Mouse (Mus musculus): ENCODE measurements around the gene Gm30191. TPM values are rescaled to one million over a fixed set of nuclear protein-coding genes. Genes with fewer than 3 reads are reported as not detected.

Gm30191 gene
- polyA plus RNA-seq, 1 experiment from 2014 or later, result not detected

GRCm38 (mm10) chr4:134238686-134239085 is 8.0 kb upstream of the Gm30191 start:
- Histone ChIP-seq H3K4me3 (0 out of 2 replicates have a peak overlapping the region, but pooled peaks have one; percentile 28), H3K9ac (no peak overlapping the region), H3K4me2 (replicated peaks) (peak overlapping the region; percentile 42), H3K9me3 (no peaks in the 10 kb centered on the region), H3K27me3 (peaks cover 21% of the 10 kb centered on the region), H3K4me1 (peaks cover 4% of the 10 kb centered on the region; the same call in 1 of the 2 replicates), H3K27ac (no peak overlapping the region), H3K36me3 (no peaks in the 10 kb centered on the region)
- WGBS, result 14% methylated on average over 10 of the region's 10 CpGs
- ATAC-seq (ENCODE audit: insufficient number of reproducible peaks, insufficient read depth, low FRiP score, low TSS enrichment), result no peak

GRCm38 (mm10) chr4:134243516-134244250 is 3.1 kb upstream of the Gm30191 start, which contains the start of gene E130218I03Rik:
E130218I03Rik (plus strand) TSS chr4:134243662.
- H3K9me3 ChIP-seq, result no peaks in the 10 kb centered on the region
- peak within 1 kb of the TSS; percentile 93 for H3K4me2 ChIP-seq (replicated peaks)
- no peak within 1 kb of the TSS; the same call in 1 of the 2 replicates for H3K9ac ChIP-seq
- H3K36me3 ChIP-seq, result no peaks in the 10 kb centered on the region
- ATAC-seq (ENCODE audit: insufficient number of reproducible peaks, insufficient read depth, low FRiP score, low TSS enrichment), result no peak
- 82% methylated on average over 17 of the region's 17 CpGs for WGBS
- no peak within 1 kb of the TSS for H3K27ac ChIP-seq
- peaks cover 29% of the 10 kb centered on the region for H3K27me3 ChIP-seq
- peaks cover 20% of the 10 kb centered on the region for H3K4me1 ChIP-seq
- H3K4me3 ChIP-seq, result peak within 1 kb of the TSS; percentile 70

- Histone ChIP-seq H3K4me2 (replicated peaks) (peak within 1 kb of the TSS; percentile 93), H3K9me3 (no peaks in the 10 kb centered on the region), H3K36me3 (no peaks in the 10 kb centered on the region), H3K4me3 (peak within 1 kb of the TSS; percentile 70), H3K27me3 (peaks cover 41% of the 10 kb centered on the region), H3K4me1 (peaks cover 25% of the 10 kb centered on the region), H3K9ac (peak within 1 kb of the TSS; percentile 70), H3K27ac (no peak within 1 kb of the TSS)
- under 1% methylated on average over 60 of the region's 60 CpGs for WGBS
- no peak for ATAC-seq (ENCODE audit: insufficient number of reproducible peaks, insufficient read depth, low FRiP score, low TSS enrichment)
These were observed 1.4 kb upstream of the Gm30191 start, which contains the start of gene Zfp593 for GRCm38 (mm10) chr4:134245148-134245843. Zfp593 (minus strand) TSS chr4:134245592.

- Histone ChIP-seq H3K27ac (no peak overlapping the region), H3K27me3 (peaks cover 51% of the 10 kb centered on the region), H3K9ac (no peak overlapping the region), H3K36me3 (no peaks in the 10 kb centered on the region), H3K4me1 (peaks cover 32% of the 10 kb centered on the region), H3K9me3 (no peaks in the 10 kb centered on the region), H3K4me3 (no peak overlapping the region), H3K4me2 (replicated peaks) (peak overlapping the region; percentile 93; the same call in 1 of the 2 replicates)
- 36% methylated on average over 4 of the region's 4 CpGs for WGBS
- ATAC-seq (ENCODE audit: insufficient number of reproducible peaks, insufficient read depth, low FRiP score, low TSS enrichment), result no peak
These were observed 479 bp upstream of the Gm30191 start for GRCm38 (mm10) chr4:134246256-134246655.

GRCm38 (mm10) chr4:134249651-134250050 is 2.9 kb downstream of the Gm30191 start:
- Histone ChIP-seq H3K36me3 (no peaks in the 10 kb centered on the region), H3K27ac (no peak overlapping the region), H3K9me3 (no peaks in the 10 kb centered on the region), H3K4me3 (peak overlapping the region; percentile 50), H3K9ac (peak overlapping the region; percentile 48), H3K4me2 (replicated peaks) (peak overlapping the region; percentile 89), H3K27me3 (peaks cover 85% of the 10 kb centered on the region), H3K4me1 (peaks cover 53% of the 10 kb centered on the region)
- 2% methylated on average over 30 of the region's 30 CpGs for WGBS
- peak; percentile 23; the same call in 1 of the 2 replicates for ATAC-seq (ENCODE audit: insufficient number of reproducible peaks, insufficient read depth, low FRiP score, low TSS enrichment)

GRCm38 (mm10) chr4:134250116-134250929 is 3.6 kb downstream of the Gm30191 start:
- Histone ChIP-seq H3K36me3 (no peaks in the 10 kb centered on the region), H3K27me3 (peaks cover 89% of the 10 kb centered on the region), H3K9ac (peak overlapping the region; percentile 48), H3K4me1 (peaks cover 49% of the 10 kb centered on the region), H3K4me3 (peak overlapping the region; percentile 50), H3K27ac (no peak overlapping the region), H3K4me2 (replicated peaks) (peak overlapping the region; percentile 89), H3K9me3 (no peaks in the 10 kb centered on the region)
- WGBS, result 6% methylated on average over 27 of the region's 27 CpGs
- ATAC-seq (ENCODE audit: insufficient number of reproducible peaks, insufficient read depth, low FRiP score, low TSS enrichment), result no peak

- peak overlapping the region; percentile 89 for H3K4me2 ChIP-seq (replicated peaks)
- peaks cover 92% of the 10 kb centered on the region for H3K27me3 ChIP-seq
- peak overlapping the region; percentile 60 for H3K9ac ChIP-seq
- H3K4me1 ChIP-seq, result peaks cover 50% of the 10 kb centered on the region
- WGBS, result 15% methylated on average over 10 of the region's 10 CpGs
- H3K9me3 ChIP-seq, result no peaks in the 10 kb centered on the region
- ATAC-seq (ENCODE audit: insufficient number of reproducible peaks, insufficient read depth, low FRiP score, low TSS enrichment), result no peak
- peak overlapping the region; percentile 50 for H3K4me3 ChIP-seq
- H3K36me3 ChIP-seq, result no peaks in the 10 kb centered on the region
- no peak overlapping the region for H3K27ac ChIP-seq
These were observed 4.2 kb downstream of the Gm30191 start for GRCm38 (mm10) chr4:134250930-134251240.

- ATAC-seq (ENCODE audit: insufficient number of reproducible peaks, insufficient read depth, low FRiP score, low TSS enrichment), result no peak
- H3K4me1 ChIP-seq, result peaks cover 51% of the 10 kb centered on the region
- H3K27ac ChIP-seq, result no peak overlapping the region
These were observed 4.8 kb downstream of the Gm30191 start for GRCm38 (mm10) chr4:134251241-134252130.

GRCm38 (mm10) chr4:134252131-134252910 is 5.6 kb downstream of the Gm30191 start:
- no peak for ATAC-seq (ENCODE audit: insufficient number of reproducible peaks, insufficient read depth, low FRiP score, low TSS enrichment)
- Histone ChIP-seq H3K4me2 (replicated peaks) (peak overlapping the region; percentile 89), H3K9ac (peak overlapping the region; percentile 60), H3K9me3 (no peaks in the 10 kb centered on the region), H3K27me3 (peaks cover 80% of the 10 kb centered on the region), H3K36me3 (no peaks in the 10 kb centered on the region), H3K4me3 (peak overlapping the region; percentile 50), H3K27ac (no peak overlapping the region), H3K4me1 (peaks cover 56% of the 10 kb centered on the region)
- 5% methylated on average over 22 of the region's 22 CpGs for WGBS

More at GRCm38 (mm10) chr4:134251241-134252130, 4.8 kb downstream of the Gm30191 start:
- WGBS, result 1% methylated on average over 88 of the region's 91 CpGs
- Histone ChIP-seq H3K9ac (peak overlapping the region; percentile 60), H3K4me3 (peak overlapping the region; percentile 50), H3K27me3 (peaks cover 88% of the 10 kb centered on the region), H3K36me3 (no peaks in the 10 kb centered on the region), H3K4me2 (replicated peaks) (peak overlapping the region; percentile 89), H3K9me3 (no peaks in the 10 kb centered on the region)
